In the genomic region with DNA sequence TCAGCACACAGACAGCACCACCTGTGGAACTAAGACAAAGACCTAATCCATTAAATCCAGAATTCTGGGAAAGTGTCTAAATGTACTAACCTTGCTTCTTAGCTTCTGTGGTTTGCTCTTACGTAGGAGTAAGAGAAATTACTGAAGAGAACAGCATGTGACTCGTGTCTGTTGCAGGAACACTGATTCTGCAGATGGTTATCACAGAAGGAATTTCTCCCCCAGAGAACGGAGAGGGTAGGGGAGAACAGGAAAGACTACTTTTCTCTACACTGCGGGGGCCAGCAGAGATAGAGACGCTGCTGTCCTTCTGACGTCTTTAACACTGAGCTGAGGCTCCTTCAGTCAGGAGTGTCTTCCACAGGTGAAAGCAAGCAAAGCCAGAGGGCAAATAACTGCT, we compare ENCODE assay signal across 29 mouse cellular contexts. TPM values are rescaled to one million over a fixed set of nuclear protein-coding genes. Genes with fewer than 3 reads are reported as not detected.
A peak's percentile ranks its signal among the peaks of the same experiment; 100 is the strongest.
DNase-seq lines count a peak whose midpoint lies in the region; ATAC-seq lines count a peak whose summit lies in the region.
"Had no signal": no experiment of that assay in that cellular context is flagged by ENCODE, and none has a peak within 500 bp of the region (broad histone marks: within the 10 kb centered on the region; RNA-seq: fewer than 3 reads in every experiment).

No protein-coding gene starts in this region.

- peak; percentile 38; the same call in 1 of the 2 replicates for ATAC-seq in frontal cortex, adult (ENCODE audit: low TSS enrichment)
- no peak for ATAC-seq in forebrain, embryonic 14.5 days
- ATAC-seq: CD4-positive, CD25-positive, alpha-beta regulatory T cell, adult 4 months; forebrain, embryonic 13.5 days had no signal

- no peaks in the 10 kb centered on the region for H3K4me1 ChIP-seq in forebrain, embryonic 14.5 days (ENCODE audit: control insufficient read depth, insufficient read depth, low read length)
- H3K4me1 ChIP-seq: embryonic facial prominence, embryonic 12.5 days; liver, embryonic 13.5 days; midbrain, embryonic 12.5 days had no signal

- no peaks in the 10 kb centered on the region for H3K9me3 ChIP-seq in forebrain, embryonic 14.5 days (replicated peaks; ENCODE audit: control insufficient read depth, low read length)
- H3K9me3 ChIP-seq: embryonic facial prominence, embryonic 12.5 days; forebrain, embryonic 13.5 days; hindbrain, embryonic 13.5 days; liver, embryonic 13.5 days; midbrain, embryonic 12.5 days; neural tube, embryonic 15.5 days had no signal

- H3K4me2 ChIP-seq in forebrain, embryonic 14.5 days (ENCODE audit: low read length), result no peak overlapping the region
- H3K4me2 ChIP-seq: embryonic facial prominence, embryonic 12.5 days; forebrain, embryonic 13.5 days; hindbrain, embryonic 13.5 days; liver, embryonic 13.5 days; midbrain, embryonic 12.5 days; neural tube, embryonic 15.5 days had no signal

- WGBS in forebrain, embryonic 14.5 days, result 71% methylated on average over 6 of the region's 6 CpGs

- H3K27ac ChIP-seq in forebrain, embryonic 14.5 days (ENCODE audit: low read depth, low read length), result no peak overlapping the region
- H3K27ac ChIP-seq: embryonic facial prominence, embryonic 12.5 days; forebrain, embryonic 13.5 days; gastrocnemius, adult 2 months; hindbrain, embryonic 13.5 days; liver, embryonic 13.5 days; midbrain, embryonic 12.5 days; neural tube, embryonic 15.5 days; stomach, postnatal 0 days had no signal

- no peaks in the 10 kb centered on the region for H3K27me3 ChIP-seq in forebrain, embryonic 14.5 days (replicated peaks; ENCODE audit: control insufficient read depth, insufficient read depth, low read length)
- H3K27me3 ChIP-seq: embryonic facial prominence, embryonic 12.5 days; forebrain, embryonic 13.5 days; hindbrain, embryonic 13.5 days; midbrain, embryonic 12.5 days; neural tube, embryonic 15.5 days had no signal

- DNase-seq in frontal cortex, postnatal 10 days (ENCODE audit: low spot score in 2 of 2), result no peak
- DNase-seq in layer of hippocampus, adult 11-12 months (ENCODE audit: low spot score), result peak; percentile 20
- DNase-seq in layer of hippocampus, adult 9-10 months (ENCODE audit: low spot score), result no peak
- DNase-seq in urinary bladder, postnatal 14 days (ENCODE audit: low spot score), result peak; percentile 5
- DNase-seq in urinary bladder, postnatal 25 days (ENCODE audit: low spot score), result no peak
- DNase-seq in forebrain, embryonic 14.5 days (ENCODE audit: low spot score), result no peak
- no peak for DNase-seq in cerebellum, adult 11-12 months
- DNase-seq: adrenal gland, postnatal 36 days; cerebellum, adult 11 months; cerebellum, postnatal 14 days; gastrocnemius, adult 2 months; heart, postnatal 36 days; kidney, adult 11 months; kidney, postnatal 36 days; liver, embryonic 13.5 days; lung, adult 2 months had no signal

- no peaks in the 10 kb centered on the region for H3K36me3 ChIP-seq in forebrain, embryonic 14.5 days (ENCODE audit: control insufficient read depth, insufficient read depth, low read length)
- H3K36me3 ChIP-seq: embryonic facial prominence, embryonic 12.5 days; hindbrain, embryonic 13.5 days; liver, embryonic 13.5 days; midbrain, embryonic 12.5 days; neural tube, embryonic 15.5 days had no signal

- no peak overlapping the region for H3K4me3 ChIP-seq in forebrain, embryonic 14.5 days (ENCODE audit: low read depth, low read length)
- H3K4me3 ChIP-seq: embryonic facial prominence, embryonic 12.5 days; erythroblast, embryonic 14.5 days; forebrain, embryonic 13.5 days; gastrocnemius, adult 2 months; hindbrain, embryonic 13.5 days; liver, embryonic 13.5 days; midbrain, embryonic 12.5 days; neural tube, embryonic 15.5 days had no signal

- H3K9ac ChIP-seq in forebrain, embryonic 14.5 days (ENCODE audit: low read length), result no peak overlapping the region
- H3K9ac ChIP-seq: embryonic facial prominence, embryonic 12.5 days; forebrain, embryonic 13.5 days; hindbrain, embryonic 13.5 days; liver, embryonic 13.5 days; midbrain, embryonic 12.5 days; neural tube, embryonic 15.5 days had no signal

RNA-seq across cellular contexts. Expression of a gene that starts 4.3 kb away (rescaled TPM):
- polyA plus RNA-seq in forebrain, embryonic 14.5 days (2014; fragmentation: Nextera tagmentation; extraction: Ambion mirVana), result not detected in 2 replicates
- polyA plus RNA-seq: CD4-positive, CD25-positive, alpha-beta regulatory T cell, adult 4 months; embryonic facial prominence, embryonic 12.5 days; erythroblast, embryonic 14.5 days; forebrain, embryonic 13.5 days; heart, embryonic 14.5 days; hindbrain, embryonic 13.5 days; liver, embryonic 13.5 days; lung, adult 2 months; midbrain, embryonic 12.5 days; small intestine, adult 2 months; stomach, postnatal 0 days had no signal

RNA-seq across cellular contexts. Expression of a gene that starts 16.2 kb away (rescaled TPM):
- polyA plus RNA-seq in forebrain, embryonic 14.5 days (2014; fragmentation: Nextera tagmentation; extraction: Ambion mirVana), result 74.6 and 84.7 TPM in 2 replicates

RNA-seq across cellular contexts. Expression of a gene that starts 25.9 kb away (rescaled TPM):
- polyA plus RNA-seq in forebrain, embryonic 14.5 days (2014; fragmentation: Nextera tagmentation; extraction: Ambion mirVana), result not detected in 2 replicates
- polyA plus RNA-seq: CD4-positive, CD25-positive, alpha-beta regulatory T cell, adult 4 months; embryonic facial prominence, embryonic 12.5 days; erythroblast, embryonic 14.5 days; forebrain, embryonic 13.5 days; heart, embryonic 14.5 days; hindbrain, embryonic 13.5 days; limb, embryonic 14.5 days; liver, embryonic 13.5 days; lung, adult 2 months; midbrain, embryonic 12.5 days; neural tube, embryonic 15.5 days; small intestine, adult 2 months; stomach, postnatal 0 days; thymus, postnatal 0 days had no signal

RNA-seq across cellular contexts. Expression of a gene that starts 33.1 kb away (rescaled TPM):
- 1.1 TPM in 1 of 2 replicates, not detected in the other for polyA plus RNA-seq in forebrain, embryonic 14.5 days (2014; fragmentation: Nextera tagmentation; extraction: Ambion mirVana)
- polyA plus RNA-seq: CD4-positive, CD25-positive, alpha-beta regulatory T cell, adult 4 months; small intestine, adult 2 months had no signal

RNA-seq across cellular contexts. Expression of a gene that starts 59.0 kb away (rescaled TPM):
- 15.1 and 15.7 TPM in 2 replicates for polyA plus RNA-seq in forebrain, embryonic 14.5 days (2014; fragmentation: Nextera tagmentation; extraction: Ambion mirVana)

Comparison
In these comparisons a context has a peak if more than half of its experiments do, and no peak if none do; other contexts are left out.
1. DNase-seq: peak in layer of hippocampus, adult 11-12 months (single experiment) and urinary bladder, postnatal 14 days (single experiment); none in frontal cortex, postnatal 10 days (0 of 2), layer of hippocampus, adult 9-10 months (single experiment), urinary bladder, postnatal 25 days (single experiment), forebrain, embryonic 14.5 days (single experiment) and cerebellum, adult 11-12 months (single experiment).